Mouse (Mus musculus): Measurements from ENCODE around the gene Olfr523. TPM values are rescaled to one million over a fixed set of nuclear protein-coding genes. Genes with fewer than 3 reads are reported as not detected.

Gene Olfr523
- polyA plus RNA-seq (2014; fragmentation: Illumina TruSeq; extraction: RNeasy Lipid Tissue Mini Kit (QIAGEN cat#74804); ENCODE audit: low read depth, low replicate concordance), result not detected

DNA sequence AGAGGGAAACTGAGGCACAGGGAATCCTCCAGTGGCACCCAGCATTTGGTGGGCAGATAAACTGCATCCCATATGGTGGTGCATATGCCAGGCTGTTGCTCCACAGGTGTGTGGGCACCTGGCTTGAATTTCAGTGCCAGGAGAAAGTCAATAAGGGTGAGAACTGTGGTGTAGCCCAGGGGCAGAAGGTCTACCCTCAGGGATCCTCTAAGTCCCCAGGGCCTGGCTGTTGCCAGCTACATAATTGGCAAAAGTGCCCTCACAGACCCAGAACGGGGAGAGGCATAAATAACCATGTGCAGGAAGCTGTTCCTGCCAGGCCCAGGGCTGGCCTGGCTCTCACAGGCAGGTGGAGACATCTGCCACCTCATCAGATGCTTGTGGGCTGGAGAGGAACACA is at the start of gene Olfr523:
Olfr523 (plus strand) TSS at position 282 of the 400 bp plus-strand sequence.

DNA sequence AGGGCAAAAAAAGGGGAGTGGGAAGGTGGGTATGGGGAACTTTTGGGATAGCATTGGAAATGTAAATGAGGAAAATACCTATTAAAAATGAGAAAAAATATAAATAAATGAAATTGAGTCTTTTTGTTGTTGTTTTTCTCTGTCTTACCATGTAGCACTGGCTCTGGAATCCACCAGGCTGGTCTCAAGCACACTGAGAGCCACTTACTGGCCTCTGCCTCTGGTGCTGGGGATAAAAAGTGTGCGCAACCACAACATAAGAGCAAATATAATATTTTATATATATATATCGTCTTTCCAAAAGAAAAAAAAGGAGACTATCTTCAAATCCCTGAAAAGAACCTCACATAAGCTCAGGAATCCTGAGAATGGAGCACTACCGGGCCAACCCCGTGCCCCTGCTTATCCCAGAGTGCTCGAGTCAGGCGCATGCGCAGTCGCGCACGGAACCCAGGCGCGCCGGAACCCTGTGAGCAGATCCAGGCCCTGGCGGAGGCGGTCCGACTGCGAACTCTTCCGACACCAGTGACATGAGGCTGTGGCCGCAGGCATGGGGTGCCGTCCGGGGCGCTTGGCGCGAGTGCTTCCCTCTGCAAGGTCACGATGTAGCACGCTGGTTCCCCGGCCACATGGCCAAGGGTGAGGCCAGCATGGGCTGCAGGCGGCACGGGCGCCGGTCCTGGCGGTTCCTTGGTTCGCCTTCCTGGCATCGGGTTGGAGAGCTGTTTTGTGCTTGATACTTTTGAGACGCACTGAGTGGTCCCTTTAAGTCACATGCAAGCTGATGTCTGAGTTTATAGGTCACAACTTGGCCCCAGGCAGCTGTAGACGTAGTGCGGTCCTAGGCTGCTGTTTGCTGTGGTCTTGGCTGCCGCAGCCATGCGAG is 35.6 kb upstream of the Olfr523 start, which contains the start of gene Mtg1:
Mtg1 (plus strand) TSS at position 430 of the 886 bp plus-strand sequence.

DNA sequence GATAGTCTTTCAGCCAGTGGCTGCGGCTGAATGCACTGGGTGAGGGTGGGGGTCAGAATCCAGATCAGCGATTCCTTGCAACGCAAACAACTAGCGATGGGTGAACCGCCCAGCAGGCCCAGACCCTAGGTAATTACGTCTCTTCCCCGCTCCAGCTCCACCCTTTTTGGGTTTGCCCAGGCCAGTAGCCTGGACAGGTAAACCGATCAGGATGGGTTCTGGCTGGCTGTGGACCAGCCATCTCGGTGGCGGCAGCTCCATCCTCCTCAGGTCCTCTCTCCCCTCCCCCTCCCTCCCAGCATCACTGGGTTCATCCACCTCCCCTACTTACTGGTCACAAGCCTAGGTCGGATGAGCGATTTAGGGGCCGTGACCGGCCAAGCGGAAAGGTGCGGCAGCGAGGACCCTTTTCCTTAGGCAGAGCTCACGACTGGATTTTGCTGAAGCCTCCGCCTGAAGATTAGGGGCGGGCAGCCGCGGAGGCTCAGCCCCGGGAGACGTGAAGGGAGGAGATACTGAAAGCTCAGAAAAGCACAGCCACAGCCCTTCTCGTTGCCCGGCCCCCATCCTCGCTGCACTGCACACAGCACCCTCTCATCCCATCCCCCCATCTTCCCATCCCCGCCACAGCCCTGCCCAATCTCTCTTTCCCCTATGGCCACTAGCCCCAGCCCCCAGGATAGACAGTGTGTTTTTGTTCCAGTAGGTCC is 18.6 kb upstream of the Olfr523 start, which contains the start of gene Sprn:
Sprn (minus strand) TSS at position 660 of the 710 bp plus-strand sequence.

DNA sequence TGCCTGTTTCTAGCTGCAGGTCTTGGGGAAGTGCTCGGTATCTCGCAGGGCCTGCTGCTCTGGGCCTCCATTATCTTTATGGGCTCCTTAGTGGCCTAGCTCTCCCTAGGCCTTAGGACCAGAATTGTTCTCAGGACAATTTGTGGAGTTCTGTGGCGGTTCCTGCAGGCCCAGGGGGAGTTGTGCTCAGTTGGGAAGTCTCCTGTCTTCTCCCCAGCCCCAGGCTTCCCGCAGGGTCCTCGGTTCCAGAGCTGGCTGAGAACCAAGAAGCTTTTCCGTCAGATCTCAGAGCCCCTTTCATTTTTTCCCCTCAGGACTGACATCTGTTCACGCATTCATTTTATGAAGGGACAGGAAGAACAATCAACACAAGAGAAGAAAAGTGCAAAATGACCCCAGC is 8.4 kb upstream of the Olfr523 start, which contains the start of gene Olfr522:
Olfr522 (minus strand) TSS at position 101 of the 400 bp plus-strand sequence.

DNA sequence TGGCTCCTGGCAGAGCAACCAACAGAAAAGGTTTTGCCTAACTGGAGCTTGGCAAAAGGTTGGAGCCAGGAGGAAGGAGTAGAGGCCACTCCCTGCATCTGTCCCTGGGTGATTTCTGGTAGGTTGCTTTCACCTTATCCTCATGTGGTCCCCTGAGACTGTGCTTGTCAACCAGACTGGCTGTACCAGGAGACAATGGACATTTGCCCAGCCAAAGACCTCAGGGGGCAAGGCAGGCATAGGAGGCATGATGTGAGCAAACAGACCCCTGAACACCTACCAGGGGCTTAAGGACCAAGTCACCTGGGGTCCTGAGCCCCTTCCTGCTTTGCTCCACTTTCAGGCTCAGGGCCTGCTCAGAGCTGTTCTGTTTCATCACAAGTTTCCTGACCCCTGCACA is 32.8 kb downstream of the Olfr523 start, which contains the start of gene Olfr524:
Olfr524 (minus strand) TSS at position 101 of the 400 bp plus-strand sequence.

DNA sequence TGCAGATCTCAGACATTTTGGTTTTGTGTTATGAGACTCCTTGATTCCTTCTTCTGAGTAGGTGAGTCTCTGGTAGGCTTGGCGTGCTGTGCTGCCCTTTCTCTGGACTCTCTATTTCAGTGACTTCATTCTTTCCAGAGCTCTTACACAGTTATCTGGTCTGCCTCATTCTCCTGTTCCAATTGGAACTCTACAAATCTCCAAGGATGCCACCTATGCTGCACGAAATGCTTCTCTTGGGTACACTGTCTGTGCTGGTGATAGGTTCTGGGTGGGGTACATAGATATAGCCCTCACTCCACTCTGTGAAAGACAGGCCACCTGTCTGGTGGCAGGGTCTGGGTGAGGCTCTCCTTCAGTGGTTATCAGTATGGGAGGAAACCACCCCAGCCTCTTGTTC is 45.0 kb downstream of the Olfr523 start, which contains the start of gene Cd163l1:
Cd163l1 (plus strand) TSS at position 301 of the 400 bp plus-strand sequence.

Other genes with a start within 250 kb of the Olfr523 start
- gene Utf1, start 229.4 kb upstream of the Olfr523 start, polyA plus RNA-seq (2014; fragmentation: Illumina TruSeq; extraction: RNeasy Lipid Tissue Mini Kit (QIAGEN cat#74804); ENCODE audit: low read depth, low replicate concordance), result not detected
- not detected for gene 6430531B16Rik, start 194.5 kb upstream of the Olfr523 start, polyA plus RNA-seq (2014; fragmentation: Illumina TruSeq; extraction: RNeasy Lipid Tissue Mini Kit (QIAGEN cat#74804); ENCODE audit: low read depth, low replicate concordance)
- not detected for gene Adam8, start 180.7 kb upstream of the Olfr523 start, polyA plus RNA-seq (2014; fragmentation: Illumina TruSeq; extraction: RNeasy Lipid Tissue Mini Kit (QIAGEN cat#74804); ENCODE audit: low read depth, low replicate concordance)
- 6.5 TPM for gene Zfp511, start 136.8 kb upstream of the Olfr523 start, polyA plus RNA-seq (2014; fragmentation: Illumina TruSeq; extraction: RNeasy Lipid Tissue Mini Kit (QIAGEN cat#74804); ENCODE audit: low read depth, low replicate concordance)
- 11.9 TPM for gene Tubgcp2, start 136.5 kb upstream of the Olfr523 start, polyA plus RNA-seq (2014; fragmentation: Illumina TruSeq; extraction: RNeasy Lipid Tissue Mini Kit (QIAGEN cat#74804); ENCODE audit: low read depth, low replicate concordance)
- not detected for gene Msx3, start 124.1 kb upstream of the Olfr523 start, polyA plus RNA-seq (2014; fragmentation: Illumina TruSeq; extraction: RNeasy Lipid Tissue Mini Kit (QIAGEN cat#74804); ENCODE audit: low read depth, low replicate concordance)
- gene Caly, start 90.7 kb upstream of the Olfr523 start, polyA plus RNA-seq (2014; fragmentation: Illumina TruSeq; extraction: RNeasy Lipid Tissue Mini Kit (QIAGEN cat#74804); ENCODE audit: low read depth, low replicate concordance), result not detected
- not detected for gene Prap1, start 79.8 kb upstream of the Olfr523 start, polyA plus RNA-seq (2014; fragmentation: Illumina TruSeq; extraction: RNeasy Lipid Tissue Mini Kit (QIAGEN cat#74804); ENCODE audit: low read depth, low replicate concordance)
- gene Fuom, start 70.8 kb upstream of the Olfr523 start, polyA plus RNA-seq (2014; fragmentation: Illumina TruSeq; extraction: RNeasy Lipid Tissue Mini Kit (QIAGEN cat#74804); ENCODE audit: low read depth, low replicate concordance), result 53.2 TPM
- gene Paox, start 57.4 kb upstream of the Olfr523 start, polyA plus RNA-seq (2014; fragmentation: Illumina TruSeq; extraction: RNeasy Lipid Tissue Mini Kit (QIAGEN cat#74804); ENCODE audit: low read depth, low replicate concordance), result 2.5 TPM
- 157 TPM for gene Echs1, start 56.7 kb upstream of the Olfr523 start, polyA plus RNA-seq (2014; fragmentation: Illumina TruSeq; extraction: RNeasy Lipid Tissue Mini Kit (QIAGEN cat#74804); ENCODE audit: low read depth, low replicate concordance)
- gene Mtg1, start 35.7 kb upstream of the Olfr523 start, polyA plus RNA-seq (2014; fragmentation: Illumina TruSeq; extraction: RNeasy Lipid Tissue Mini Kit (QIAGEN cat#74804); ENCODE audit: low read depth, low replicate concordance), result 7.6 TPM
- gene Sprn, start 18.3 kb upstream of the Olfr523 start, polyA plus RNA-seq (2014; fragmentation: Illumina TruSeq; extraction: RNeasy Lipid Tissue Mini Kit (QIAGEN cat#74804); ENCODE audit: low read depth, low replicate concordance), result not detected
- gene Olfr522, start 8.5 kb upstream of the Olfr523 start, polyA plus RNA-seq (2014; fragmentation: Illumina TruSeq; extraction: RNeasy Lipid Tissue Mini Kit (QIAGEN cat#74804); ENCODE audit: low read depth, low replicate concordance), result not detected
- gene Olfr524, start 32.7 kb downstream of the Olfr523 start, polyA plus RNA-seq (2014; fragmentation: Illumina TruSeq; extraction: RNeasy Lipid Tissue Mini Kit (QIAGEN cat#74804); ENCODE audit: low read depth, low replicate concordance), result not detected
- not detected for gene Cd163l1, start 45.0 kb downstream of the Olfr523 start, polyA plus RNA-seq (2014; fragmentation: Illumina TruSeq; extraction: RNeasy Lipid Tissue Mini Kit (QIAGEN cat#74804); ENCODE audit: low read depth, low replicate concordance)
- not detected for gene 5830411N06Rik, start 74.1 kb downstream of the Olfr523 start, polyA plus RNA-seq (2014; fragmentation: Illumina TruSeq; extraction: RNeasy Lipid Tissue Mini Kit (QIAGEN cat#74804); ENCODE audit: low read depth, low replicate concordance)
- gene Olfr525, start 147.6 kb downstream of the Olfr523 start, polyA plus RNA-seq (2014; fragmentation: Illumina TruSeq; extraction: RNeasy Lipid Tissue Mini Kit (QIAGEN cat#74804); ENCODE audit: low read depth, low replicate concordance), result not detected
- gene Olfr527, start 160.8 kb downstream of the Olfr523 start, polyA plus RNA-seq (2014; fragmentation: Illumina TruSeq; extraction: RNeasy Lipid Tissue Mini Kit (QIAGEN cat#74804); ENCODE audit: low read depth, low replicate concordance), result not detected
- not detected for gene Olfr60, start 188.5 kb downstream of the Olfr523 start, polyA plus RNA-seq (2014; fragmentation: Illumina TruSeq; extraction: RNeasy Lipid Tissue Mini Kit (QIAGEN cat#74804); ENCODE audit: low read depth, low replicate concordance)
- not detected for gene Olfr530, start 203.1 kb downstream of the Olfr523 start, polyA plus RNA-seq (2014; fragmentation: Illumina TruSeq; extraction: RNeasy Lipid Tissue Mini Kit (QIAGEN cat#74804); ENCODE audit: low read depth, low replicate concordance)
- not detected for gene Olfr531, start 229.7 kb downstream of the Olfr523 start, polyA plus RNA-seq (2014; fragmentation: Illumina TruSeq; extraction: RNeasy Lipid Tissue Mini Kit (QIAGEN cat#74804); ENCODE audit: low read depth, low replicate concordance)
- not detected for gene Olfr532, start 248.4 kb downstream of the Olfr523 start, polyA plus RNA-seq (2014; fragmentation: Illumina TruSeq; extraction: RNeasy Lipid Tissue Mini Kit (QIAGEN cat#74804); ENCODE audit: low read depth, low replicate concordance)